ENCODE assay signal across 22 mouse cellular contexts in genomic region chr11:70419486-70419885, GRCm38 (mm10). TPM values are rescaled to one million over a fixed set of nuclear protein-coding genes. Genes with fewer than 3 reads are reported as not detected.
"Had no signal": no experiment of that assay in that cellular context is flagged by ENCODE, and none has a peak within 500 bp of the region (broad histone marks: within the 10 kb centered on the region; RNA-seq: fewer than 3 reads in every experiment).

No protein-coding gene starts in this region.

- H3K27me3 ChIP-seq: liver, embryonic 13.5 days; liver, embryonic 15.5 days; midbrain, embryonic 15.5 days; neural tube, embryonic 15.5 days had no signal

- H3K9ac ChIP-seq: liver, embryonic 13.5 days; liver, embryonic 15.5 days; liver, postnatal 0 days; lung, embryonic 14.5 days; midbrain, embryonic 12.5 days; midbrain, embryonic 15.5 days; neural tube, embryonic 13.5 days; neural tube, embryonic 15.5 days had no signal

- H3K4me2 ChIP-seq: liver, embryonic 13.5 days; liver, embryonic 15.5 days; lung, embryonic 14.5 days; midbrain, embryonic 12.5 days; midbrain, embryonic 15.5 days; neural tube, embryonic 13.5 days; neural tube, embryonic 15.5 days had no signal

- H3K4me3 ChIP-seq: liver, embryonic 13.5 days; liver, embryonic 15.5 days; midbrain, embryonic 10.5 days; midbrain, embryonic 12.5 days; midbrain, embryonic 15.5 days; myocyte; neural tube, embryonic 13.5 days; neural tube, embryonic 15.5 days had no signal

- ATAC-seq: liver, postnatal 0 days; midbrain, embryonic 15.5 days had no signal

- H3K36me3 ChIP-seq: liver, embryonic 13.5 days; liver, embryonic 15.5 days; midbrain, embryonic 10.5 days; midbrain, embryonic 12.5 days; midbrain, embryonic 15.5 days; neural tube, embryonic 13.5 days; neural tube, embryonic 15.5 days had no signal

- H3K27ac ChIP-seq: liver, embryonic 13.5 days; liver, embryonic 15.5 days; midbrain, embryonic 10.5 days; midbrain, embryonic 12.5 days; midbrain, embryonic 15.5 days; neural tube, embryonic 13.5 days; neural tube, embryonic 15.5 days had no signal

- H3K4me1 ChIP-seq: liver, embryonic 13.5 days; liver, embryonic 15.5 days; midbrain, embryonic 10.5 days; midbrain, embryonic 12.5 days; midbrain, embryonic 15.5 days; neural tube, embryonic 13.5 days; neural tube, embryonic 15.5 days had no signal

- DNase-seq: liver, embryonic 13.5 days; liver, postnatal 0 days; lung, embryonic 14.5 days; lung, postnatal 10 days; lung, postnatal 4 days; retina, postnatal 1 day; right cerebral cortex, adult 18-20 months; right cerebral cortex, postnatal 14 days; right cerebral cortex, postnatal 4 days; spleen, adult 18-20 months; thymus, adult 18-20 months; thymus, postnatal 14 days; thymus, postnatal 36 days had no signal

- H3K9me3 ChIP-seq: liver, embryonic 13.5 days; liver, embryonic 15.5 days; midbrain, embryonic 10.5 days; midbrain, embryonic 12.5 days; midbrain, embryonic 15.5 days; neural tube, embryonic 13.5 days; neural tube, embryonic 15.5 days had no signal

RNA-seq across cellular contexts. Expression of gene Zmynd15, which starts 39.7 kb away (rescaled TPM):
- polyA plus RNA-seq: myocyte; neural tube, embryonic 11.5 days had no signal

RNA-seq across cellular contexts. Expression of gene Cxcl16, which starts 40.3 kb away (rescaled TPM):
- total RNA-seq: megakaryocyte-erythroid progenitor cell, adult 5-6 weeks had no signal
